Comparison of ENCODE assay signal across 14 mouse cellular contexts in the genomic region with DNA sequence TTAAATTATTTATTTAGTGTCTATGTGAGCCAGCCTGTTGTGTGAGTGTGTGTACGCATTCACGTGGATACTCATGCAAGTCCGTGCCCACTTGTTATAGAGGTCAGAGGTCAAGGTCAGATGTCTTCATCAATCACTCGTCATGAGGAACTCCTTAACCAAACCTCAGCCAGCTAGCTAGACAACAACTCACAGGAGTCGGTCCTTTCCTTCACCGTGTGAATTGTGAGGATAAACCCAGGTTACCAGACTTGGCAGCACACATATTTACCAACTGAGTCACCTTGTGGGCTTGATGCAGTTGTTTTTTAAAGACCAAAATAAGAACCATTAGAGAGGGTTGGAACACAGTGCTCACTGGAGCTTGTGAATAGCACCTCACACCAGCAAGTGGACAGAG. TPM values are rescaled to one million over a fixed set of nuclear protein-coding genes. Genes with fewer than 3 reads are reported as not detected.
DNase-seq lines count a peak whose midpoint lies in the region; ATAC-seq and TF ChIP-seq lines count a peak whose summit lies in the region.
"Had no signal": no experiment of that assay in that cellular context is flagged by ENCODE, and none has a peak within 500 bp of the region (broad histone marks: within the 10 kb centered on the region; RNA-seq: fewer than 3 reads in every experiment).

No protein-coding gene starts in this region.

- H3K4me1 ChIP-seq in intestine, embryonic 16.5 days (ENCODE audit: control insufficient read depth, insufficient read depth, low read length), result peaks cover 27% of the 10 kb centered on the region
- peaks cover 28% of the 10 kb centered on the region for H3K4me1 ChIP-seq in intestine, embryonic 15.5 days (replicated peaks)
- peaks cover 40% of the 10 kb centered on the region for H3K4me1 ChIP-seq in kidney, embryonic 16.5 days (ENCODE audit: insufficient read depth, low read length)

- POLR2A ChIA-PET in Patski (lab: Charles Lee), result interaction anchor here (0.5 to 6.5 kb wide), 7 partner anchors 16 to 322 kb away, joined by 3 to 77 read pairs (median 4); no protein-coding TSS in a partner anchor

- in situ Hi-C loops in Patski (cut with MboI; ENCODE audit: low pct_unique_long_range_greater_than_20kb), result no loop called here

- DNase-seq in 3T3-L1 (ENCODE audit: low read depth, low spot score) (peak; percentile 79), Patski (ENCODE audit: low read depth, low spot score) (peak; percentile 91)
- DNase-seq in right cerebral cortex, postnatal 14 days, result no peak
- DNase-seq in left cerebral cortex, adult 2 months (ENCODE audit: extremely low spot score in 1 of 2, low spot score in 2 of 2), result no peak
- no peak for DNase-seq in urinary bladder, adult 2 months (ENCODE audit: low spot score)
- DNase-seq: gastrocnemius, postnatal 36 days; heart, postnatal 10 days; lung, embryonic 14.5 days; thymus, postnatal 14 days had no signal

- H3K4me2 ChIP-seq in intestine, embryonic 16.5 days (ENCODE audit: low read depth, low read length), result no peak overlapping the region
- no peak overlapping the region for H3K4me2 ChIP-seq in intestine, embryonic 15.5 days (replicated peaks)
- H3K4me2 ChIP-seq in kidney, embryonic 16.5 days (replicated peaks; ENCODE audit: low read depth, low read length), result peak overlapping the region; percentile 30
- H3K4me2 ChIP-seq: embryonic facial prominence, embryonic 12.5 days; lung, embryonic 14.5 days had no signal

- H3K27me3 ChIP-seq in intestine, embryonic 16.5 days (replicated peaks; ENCODE audit: control insufficient read depth, insufficient read depth, low read length), result no peaks in the 10 kb centered on the region
- no peaks in the 10 kb centered on the region for H3K27me3 ChIP-seq in intestine, embryonic 15.5 days (replicated peaks)
- H3K27me3 ChIP-seq in Patski, result no peaks in the 10 kb centered on the region
- no peaks in the 10 kb centered on the region for H3K27me3 ChIP-seq in kidney, embryonic 16.5 days (ENCODE audit: insufficient read depth, low read length)
- H3K27me3 ChIP-seq: embryonic facial prominence, embryonic 12.5 days had no signal

- no peaks in the 10 kb centered on the region for H3K36me3 ChIP-seq in intestine, embryonic 16.5 days (ENCODE audit: control insufficient read depth, insufficient read depth, low read length)
- no peaks in the 10 kb centered on the region for H3K36me3 ChIP-seq in intestine, embryonic 15.5 days
- no peaks in the 10 kb centered on the region for H3K36me3 ChIP-seq in kidney, embryonic 16.5 days (ENCODE audit: insufficient read depth, low read length)
- H3K36me3 ChIP-seq: embryonic facial prominence, embryonic 12.5 days had no signal

- no peak for TF ChIP-seq CTCF in Patski (IDR thresholded peaks at IDR 0.05)
- no peak for TF ChIP-seq CTCF in left cerebral cortex, adult 2 months (IDR thresholded peaks at IDR 0.05)

- H3K4me3 ChIP-seq in intestine, embryonic 16.5 days (ENCODE audit: low read length), result no peak overlapping the region
- H3K4me3 ChIP-seq in intestine, embryonic 15.5 days (replicated peaks), result no peak overlapping the region
- H3K4me3 ChIP-seq in kidney, embryonic 16.5 days (ENCODE audit: low read length), result no peak overlapping the region
- H3K4me3 ChIP-seq in left cerebral cortex, adult 2 months, result no peak overlapping the region
- H3K4me3 ChIP-seq: embryonic facial prominence, embryonic 12.5 days had no signal

- CTCF ChIA-PET in Patski (lab: Charles Lee), result interaction anchor here (0.9 to 2.6 kb wide), 3 partner anchors 14 to 45 kb away, joined by 3 to 11 read pairs (median 5); no protein-coding TSS in a partner anchor

- H3K27ac ChIP-seq in intestine, embryonic 16.5 days (ENCODE audit: low read length), result 0 out of 2 replicates have a peak overlapping the region, but pooled peaks have one; percentile 16
- no peak overlapping the region for H3K27ac ChIP-seq in intestine, embryonic 15.5 days
- H3K27ac ChIP-seq in kidney, embryonic 16.5 days (ENCODE audit: low read length), result peak overlapping the region; percentile 100
- H3K27ac ChIP-seq in left cerebral cortex, adult 2 months, result no peak overlapping the region

- H3K9ac ChIP-seq in intestine, embryonic 16.5 days (ENCODE audit: low read depth, low read length), result no peak overlapping the region
- no peak overlapping the region for H3K9ac ChIP-seq in intestine, embryonic 15.5 days
- H3K9ac ChIP-seq in kidney, embryonic 16.5 days (replicated peaks; ENCODE audit: low read length), result peak overlapping the region; percentile 56
- H3K9ac ChIP-seq: embryonic facial prominence, embryonic 12.5 days had no signal

- H3K9me3 ChIP-seq in intestine, embryonic 16.5 days (ENCODE audit: control insufficient read depth, low read length), result peaks cover 5% of the 10 kb centered on the region; the same call in 1 of the 2 replicates
- H3K9me3 ChIP-seq in intestine, embryonic 15.5 days, result no peaks in the 10 kb centered on the region
- H3K9me3 ChIP-seq in kidney, embryonic 16.5 days (ENCODE audit: low read length), result peaks cover 13% of the 10 kb centered on the region

- 45% methylated on average over 6 of the region's 6 CpGs for WGBS in intestine, embryonic 16.5 days
- 46% methylated on average over 6 of the region's 6 CpGs for WGBS in intestine, embryonic 15.5 days
- 24% methylated on average over 6 of the region's 6 CpGs for WGBS in kidney, embryonic 16.5 days

- intact Hi-C loops in left cerebral cortex, adult 2 months (cut with DNase I), result no loop called here

- no peak for ATAC-seq in intestine, embryonic 16.5 days
- no peak for ATAC-seq in intestine, embryonic 15.5 days
- ATAC-seq in Patski, result peak; percentile 27
- ATAC-seq in kidney, embryonic 16.5 days (ENCODE audit: low FRiP score, low TSS enrichment), result no peak
- ATAC-seq: forebrain, embryonic 16.5 days had no signal

RNA-seq across cellular contexts. Expression of a gene that starts 42.8 kb away (rescaled TPM):
- polyA plus RNA-seq in intestine, embryonic 16.5 days (2015; fragmentation: Nextera tagmentation; extraction: Ambion mirVana), result 0.99 and 1.2 TPM in 2 replicates
- 1.1 and 1.8 TPM in 2 replicates for polyA plus RNA-seq in intestine, embryonic 15.5 days (2015; fragmentation: Nextera tagmentation; extraction: Ambion mirVana)
- 9.9 TPM for polyA plus RNA-seq in Patski (2021)
- polyA plus RNA-seq in kidney, embryonic 16.5 days (2015; fragmentation: Nextera tagmentation; extraction: Ambion mirVana), result 5.1 and 5.2 TPM in 2 replicates
- 10 to 100 TPM in 1 of 2 experiments, 1 to 10 TPM in 1; 9.9 to 12.6 TPM for total RNA-seq in left cerebral cortex, adult 2 months (2021)
- polyA plus RNA-seq in urinary bladder, adult 2 months (2012; rRNA removed), result 1.5 TPM in 2 replicates

RNA-seq across cellular contexts. Expression of a gene that starts 46.9 kb away (rescaled TPM):
- polyA plus RNA-seq in intestine, embryonic 16.5 days (2015; fragmentation: Nextera tagmentation; extraction: Ambion mirVana), result 76.3 and 87.4 TPM in 2 replicates
- polyA plus RNA-seq in intestine, embryonic 15.5 days (2015; fragmentation: Nextera tagmentation; extraction: Ambion mirVana), result 84.5 and 85.4 TPM in 2 replicates
- 52.7 TPM for polyA plus RNA-seq in Patski (2021)
- polyA plus RNA-seq in kidney, embryonic 16.5 days (2015; fragmentation: Nextera tagmentation; extraction: Ambion mirVana), result 92.9 and 94.9 TPM in 2 replicates
- total RNA-seq in left cerebral cortex, adult 2 months (2021), result 10 to 100 TPM; 35.2 to 38.8 TPM
- 32.8 and 44.1 TPM in 2 replicates for polyA plus RNA-seq in urinary bladder, adult 2 months (2012; rRNA removed)

Comparison
In these comparisons a context has a peak if more than half of its experiments do, and no peak if none do; other contexts are left out.
1. H3K27ac ChIP-seq: peak in intestine, embryonic 16.5 days (single experiment) and kidney, embryonic 16.5 days (single experiment); none in intestine, embryonic 15.5 days (single experiment) and left cerebral cortex, adult 2 months (single experiment).
2. DNase-seq: peak in 3T3-L1 (single experiment) and Patski (single experiment); none in right cerebral cortex, postnatal 14 days (single experiment), left cerebral cortex, adult 2 months (0 of 2) and urinary bladder, adult 2 months (single experiment).